Mouse (Mus musculus) heart, adult 8-10 months (tissue): ENCODE measurements at regions not wholly inside any gene's neighbourhood (a gene's known extent, or its start where the extent isn't known, plus 50 kb on each side); places are given as distances from the start of the nearest gene placed in this dataset.

Experiments
- DNase-seq: peaks from one replicate; pipeline ENCODE4 v3.0.0; 2022; ENCODE audit warnings: low spot score

DNA sequence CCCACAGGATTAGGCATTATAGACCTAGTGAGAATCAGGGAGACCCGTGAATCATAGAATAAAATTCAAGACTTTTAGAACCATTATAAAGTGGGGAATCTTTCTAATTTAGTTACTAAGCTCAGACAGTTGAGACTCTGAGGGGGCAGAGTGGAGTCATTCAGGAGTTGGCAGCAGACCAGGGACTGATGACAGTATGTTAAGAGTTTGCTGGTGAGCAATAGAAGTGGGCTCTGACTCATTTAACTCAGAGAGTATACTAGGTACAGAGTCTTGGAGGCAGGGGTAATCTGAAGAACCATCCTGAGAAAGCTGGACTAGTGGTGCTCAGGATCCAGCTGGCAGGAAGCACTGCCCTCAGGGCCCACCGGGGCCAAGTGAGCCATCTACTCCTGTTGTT, 184.9 kb upstream of the Npy start:
- DNase-seq = no peak

DNA sequence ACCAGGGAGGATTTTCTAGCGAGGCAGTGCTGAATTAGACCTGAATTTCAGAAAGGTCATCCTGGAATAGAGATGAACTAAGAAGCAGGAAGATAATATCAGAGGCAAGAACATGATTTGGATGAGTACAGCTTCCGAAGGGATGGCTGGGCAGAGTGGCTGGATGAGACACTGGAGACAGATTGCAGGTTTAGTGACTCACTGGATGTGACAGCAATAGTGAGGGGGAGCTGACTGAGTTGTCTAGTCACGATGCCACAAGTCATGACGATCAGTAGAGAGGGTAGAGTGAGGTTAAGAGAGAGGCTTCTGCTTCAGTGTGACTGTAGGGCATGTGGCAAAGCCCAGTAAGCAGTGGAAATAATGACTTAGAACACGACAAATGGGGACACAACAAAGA, 181.3 kb upstream of the Npy start:
- DNase-seq = no peak

GRCm38 (mm10) chr6:49654541-49655130, 167.9 kb upstream of the Npy start:
- no peak for DNase-seq

- DNase-seq = no peak
These were observed 167.3 kb upstream of the Npy start for GRCm38 (mm10) chr6:49655241-49655640.

GRCm38 (mm10) chr6:49656359-49657280, 165.9 kb upstream of the Npy start:
- DNase-seq = no peak

DNA sequence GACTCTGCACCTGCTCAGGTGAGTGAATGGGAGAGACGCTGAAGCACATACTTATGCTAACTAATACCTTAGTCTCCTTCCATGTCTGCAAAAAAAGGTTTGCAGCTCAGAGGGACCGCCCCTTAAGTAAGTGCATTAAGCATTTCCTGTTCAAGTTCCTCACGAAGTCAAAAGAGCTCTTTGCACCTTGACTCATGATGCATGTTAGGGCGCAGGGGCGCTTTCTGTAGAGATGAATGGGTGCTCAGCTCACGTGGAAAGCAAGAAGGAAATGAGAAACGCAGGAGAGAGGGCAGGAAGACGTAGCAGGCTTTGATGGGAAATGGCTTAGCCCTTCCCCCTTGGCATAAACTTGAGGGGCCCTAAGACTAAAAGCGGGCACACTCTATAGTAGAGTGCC, 164.5 kb upstream of the Npy start:
- DNase-seq = no peak

DNA sequence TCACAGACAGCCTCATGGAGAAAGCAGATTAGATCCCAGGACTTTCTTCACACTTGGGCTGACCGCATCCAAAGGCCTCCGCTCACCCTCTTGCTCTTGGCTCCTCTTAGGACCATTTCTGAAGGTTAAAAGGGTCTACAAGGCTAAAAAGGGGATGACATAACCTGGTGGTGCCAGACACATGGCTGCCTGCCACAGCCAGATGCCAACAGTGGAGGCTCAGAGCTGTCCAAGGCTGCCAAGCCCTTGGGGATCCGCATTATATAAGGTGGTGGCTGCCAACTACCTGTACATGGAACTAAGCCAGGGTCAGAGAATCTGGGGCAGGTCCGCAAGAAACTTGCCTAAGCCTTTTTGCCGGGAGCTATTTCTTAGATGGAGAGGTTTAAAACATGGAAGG, 151.5 kb upstream of the Npy start:
- peak; percentile 8 for DNase-seq

- DNase-seq = no peak
These were observed 150.6 kb upstream of the Npy start for GRCm38 (mm10) chr6:49671912-49672311.

DNA sequence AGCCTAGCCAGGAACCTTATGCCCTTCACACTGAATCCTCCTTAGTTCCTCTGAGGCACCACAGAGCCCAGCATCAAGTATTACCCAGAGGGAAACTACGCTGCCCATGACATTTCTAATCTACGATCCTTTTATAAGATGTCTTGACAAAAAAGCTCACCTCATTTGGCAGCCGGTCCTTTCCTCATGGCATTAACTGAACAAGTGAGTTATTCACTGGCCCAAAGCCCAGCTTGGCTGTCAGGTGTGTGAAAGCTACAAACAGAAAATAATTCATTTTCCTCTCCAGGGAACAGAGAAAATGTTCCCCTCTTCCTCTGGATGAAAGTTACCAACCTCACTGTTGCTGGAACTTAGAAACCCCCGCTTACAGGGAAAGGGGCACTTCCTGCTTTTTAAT, 135.7 kb upstream of the Npy start:
- no peak for DNase-seq

- peak; percentile 3 for DNase-seq
These were observed 130.4 kb upstream of the Npy start for GRCm38 (mm10) chr6:49692032-49692539.

- no peak for DNase-seq
These were observed 127.7 kb upstream of the Npy start for GRCm38 (mm10) chr6:49694851-49695250.

GRCm38 (mm10) chr6:49696990-49697389, 125.5 kb upstream of the Npy start:
- DNase-seq = no peak

- DNase-seq = no peak
These were observed 121.1 kb upstream of the Npy start for GRCm38 (mm10) chr6:49701453-49701852.

- DNase-seq = no peak
These were observed 109.5 kb upstream of the Npy start for GRCm38 (mm10) chr6:49712980-49713379.

- DNase-seq = no peak
These were observed 106.0 kb upstream of the Npy start for GRCm38 (mm10) chr6:49716520-49716919.

DNA sequence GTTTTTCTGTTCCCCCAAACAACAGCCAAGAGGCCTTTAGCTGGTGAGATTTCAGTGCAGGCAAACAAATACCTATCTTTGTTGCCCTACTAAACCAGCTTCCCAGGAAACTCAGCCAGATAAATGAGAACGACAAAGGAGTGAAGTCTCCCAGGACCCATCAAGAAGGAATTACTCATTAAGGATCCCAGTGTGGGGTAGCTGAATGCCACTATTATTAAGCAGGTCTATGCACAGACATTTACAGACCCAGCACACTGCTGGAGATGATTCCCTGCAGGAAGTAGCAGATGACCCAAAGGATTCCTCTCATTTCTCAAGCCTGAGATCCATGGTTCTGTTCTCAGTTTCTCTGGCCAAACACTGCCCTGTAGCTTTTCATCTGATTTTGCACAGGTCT, 105.6 kb upstream of the Npy start:
- DNase-seq = no peak

- peak; percentile 2 for DNase-seq
These were observed 89.3 kb upstream of the Npy start for GRCm38 (mm10) chr6:49733191-49733590.

GRCm38 (mm10) chr6:49743157-49743556, 79.4 kb upstream of the Npy start:
- no peak for DNase-seq

DNA sequence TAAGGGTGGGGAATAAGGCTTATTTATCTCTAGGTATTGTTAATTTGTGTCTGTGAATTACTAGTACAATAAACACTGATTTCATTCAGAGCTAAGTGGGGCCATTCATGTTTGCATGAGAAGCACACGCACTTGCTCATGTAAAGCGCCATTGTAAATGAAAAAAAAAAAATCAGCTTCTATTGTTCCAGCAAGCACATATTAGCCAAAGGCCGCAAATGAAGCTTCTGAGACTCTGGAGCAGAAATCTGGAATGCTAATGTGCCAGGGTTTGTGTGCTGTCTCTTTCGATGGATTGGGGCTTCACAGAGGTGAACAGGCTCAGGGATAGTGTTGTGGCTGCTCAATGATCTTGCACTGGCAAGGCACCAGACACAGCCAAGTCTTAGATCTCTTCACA, 77.2 kb upstream of the Npy start:
- no peak for DNase-seq

- no peak for DNase-seq
These were observed 72.0 kb upstream of the Npy start for GRCm38 (mm10) chr6:49750544-49750943.

- DNase-seq = no peak
These were observed 62.9 kb upstream of the Npy start for GRCm38 (mm10) chr6:49759614-49760013.

DNA sequence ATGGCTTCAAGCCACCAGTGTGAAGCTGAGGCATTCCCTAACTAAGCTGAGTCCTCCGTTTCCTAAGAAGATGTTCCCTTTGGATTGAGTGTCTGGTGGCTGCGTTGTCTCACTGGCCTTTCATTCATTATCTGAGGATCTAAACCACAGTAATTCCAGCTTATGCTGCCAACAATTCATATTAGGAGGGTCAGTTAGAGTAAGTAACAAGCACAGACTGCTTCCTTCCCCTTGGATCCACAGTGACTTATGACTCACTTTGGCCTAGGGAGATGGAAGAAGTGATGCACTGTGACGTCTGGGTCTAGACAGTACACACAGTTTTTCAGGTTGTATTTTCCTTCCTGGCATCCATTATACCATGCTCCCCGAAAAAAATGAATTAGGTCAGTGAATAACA, 57.8 kb upstream of the Npy start:
- DNase-seq = no peak
